Mouse (Mus musculus) intestine, embryonic 15.5 days (tissue): Measurements from ENCODE around the gene Ficd. TPM values are rescaled to one million over a fixed set of nuclear protein-coding genes. Genes with fewer than 3 reads are reported as not detected.

Source experiments
- polyA plus RNA-seq: library from polyadenylated mRNA; unstranded; fragments of >200 nt; fragmentation: Nextera tagmentation; extraction: Ambion mirVana; gene quantifications from 2 replicates; pipeline ENCODE4 v1.2.1, GENCODE M21; 2015

Ficd gene
- polyA plus RNA-seq, 1 experiment from 2014 or later = 5.4 TPM

Other genes starting within 250 kb of the Ficd start
- 7.0 and 7.7 TPM in 2 replicates for gene Wscd2, start 245.5 kb upstream of the Ficd start, polyA plus RNA-seq
- 2.4 and 3.7 TPM in 2 replicates for gene Cmklr1, start 85.4 kb upstream of the Ficd start, polyA plus RNA-seq
- not detected in 2 replicates for gene 1700069L16Rik, start 11.0 kb upstream of the Ficd start, polyA plus RNA-seq
- 40.2 and 43.8 TPM in 2 replicates for gene Sart3, start 36.7 kb downstream of the Ficd start, polyA plus RNA-seq
- 107 and 115 TPM in 2 replicates for gene Iscu, start 36.9 kb downstream of the Ficd start, polyA plus RNA-seq
- 57.5 and 61.9 TPM in 2 replicates for gene Tmem119, start 64.7 kb downstream of the Ficd start, polyA plus RNA-seq
- gene Selplg, start 96.8 kb downstream of the Ficd start, polyA plus RNA-seq = 3.4 and 4.4 TPM in 2 replicates
- gene Coro1c, start 173.0 kb downstream of the Ficd start, polyA plus RNA-seq = 167 and 173 TPM in 2 replicates